Mouse (Mus musculus) liver, embryonic 11.5 days (tissue): Measurements from ENCODE around the gene Etnppl. TPM values are rescaled to one million over a fixed set of nuclear protein-coding genes. Genes with fewer than 3 reads are reported as not detected.

Source experiments
- ATAC-seq: fragments of 200-750 bp; cut with Nextera tagmentation; replicated peaks from 2 replicates; pipeline ENCODE4 v1.8.0; 2017; ENCODE audit warnings: moderate number of reproducible peaks, mild to moderate bottlenecking, moderate TSS enrichment, moderate library complexity; ENCODE audit not compliant: low FRiP score
- DNase-seq: peaks from one replicate; pipeline ENCODE4 v3.0.0-alpha.2; 2017; ENCODE audit warnings: low spot score
- H3K27ac ChIP-seq: fragments of 300-500 bp; sonication (generic); 2 replicates; pipeline ENCODE4 v1.5.1; 2014; ENCODE audit warnings: mild to moderate bottlenecking, low read depth, low read length, control low read depth
- H3K27me3 ChIP-seq: fragments of 300-500 bp; sonication (generic); replicated peaks from 2 replicates; pipeline ENCODE4 v1.6.1; 2014; ENCODE audit warnings: low read length, mixed read lengths; ENCODE audit not compliant: control insufficient read depth, insufficient read depth
- H3K36me3 ChIP-seq: fragments of 300-500 bp; sonication (generic); 2 replicates; pipeline ENCODE4 v1.6.1; 2014; ENCODE audit warnings: mild to moderate bottlenecking, low read length, moderate library complexity, mixed read lengths; ENCODE audit not compliant: control insufficient read depth, insufficient read depth
- H3K4me1 ChIP-seq: fragments of 300-500 bp; sonication (generic); replicated peaks from 2 replicates; pipeline ENCODE4 v1.6.1; 2014; ENCODE audit warnings: low read length, mixed read lengths; ENCODE audit not compliant: control insufficient read depth, insufficient read depth
- H3K4me2 ChIP-seq: fragments of 300-500 bp; sonication (generic); 2 replicates; pipeline ENCODE4 v1.6.1; 2014; ENCODE audit warnings: mild to moderate bottlenecking, control low read depth, moderate library complexity
- H3K4me3 ChIP-seq: fragments of 300-500 bp; sonication (generic); 2 replicates; pipeline ENCODE4 v1.5.1; 2014; ENCODE audit warnings: low read depth, low read length, control low read depth
- H3K9ac ChIP-seq: fragments of 300-500 bp; sonication (generic); 2 replicates; pipeline ENCODE4 v1.6.1; 2014; ENCODE audit warnings: low read depth, low read length, control low read depth
- H3K9me3 ChIP-seq: fragments of 300-500 bp; sonication (generic); 2 replicates; pipeline ENCODE4 v1.6.1; 2016; ENCODE audit warnings: low read length, inconsistent platforms, mixed read lengths; ENCODE audit not compliant: control insufficient read depth
- WGBS: fragments of 180-500 bp; shearing (Covaris S2); extraction: QIAGEN DNeasy Blood & Tissue Kit; methylation state at CpG from one replicate; pipeline ENCODE4 v1.1.7; 2014; 5-methylcytosine and 5-hydroxymethylcytosine counted together
- polyA plus RNA-seq: library from polyadenylated mRNA; unstranded; fragments of >200 nt; fragmentation: Nextera tagmentation; extraction: Ambion mirVana; gene quantifications from 2 replicates; pipeline ENCODE4 v1.2.1, GENCODE M21; 2014

The Etnppl gene
- polyA plus RNA-seq = not detected in 2 replicates

DNA sequence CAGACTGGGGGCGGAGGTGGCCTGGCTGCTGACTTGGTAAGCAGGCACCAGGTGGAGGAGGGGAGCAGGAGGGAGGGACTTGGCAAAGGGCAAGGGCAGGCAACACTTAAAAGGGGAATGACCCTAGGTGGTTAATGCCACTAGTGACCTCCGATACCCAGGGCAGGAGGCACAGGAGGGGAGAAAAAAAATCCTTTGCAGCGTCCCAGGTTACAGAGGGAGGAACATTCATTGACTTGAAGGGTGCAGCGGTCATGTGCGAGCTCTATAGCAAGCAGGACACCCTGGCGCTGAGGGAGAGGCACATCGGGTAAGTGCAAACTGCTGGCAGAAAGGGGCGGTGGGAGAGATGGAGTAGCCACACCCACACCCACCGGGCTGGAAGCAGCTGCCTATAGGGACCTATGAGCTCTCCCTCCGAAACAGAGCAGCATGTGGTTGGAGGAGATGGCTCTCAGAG lies at the start of gene Etnppl:
TSS of gene Etnppl (plus strand) at position 10 of the 460 bp plus-strand sequence.
- Histone ChIP-seq H3K9ac (no peak within 1 kb of the TSS), H3K4me3 (no peak within 1 kb of the TSS)
- ATAC-seq = no peak

DNA sequence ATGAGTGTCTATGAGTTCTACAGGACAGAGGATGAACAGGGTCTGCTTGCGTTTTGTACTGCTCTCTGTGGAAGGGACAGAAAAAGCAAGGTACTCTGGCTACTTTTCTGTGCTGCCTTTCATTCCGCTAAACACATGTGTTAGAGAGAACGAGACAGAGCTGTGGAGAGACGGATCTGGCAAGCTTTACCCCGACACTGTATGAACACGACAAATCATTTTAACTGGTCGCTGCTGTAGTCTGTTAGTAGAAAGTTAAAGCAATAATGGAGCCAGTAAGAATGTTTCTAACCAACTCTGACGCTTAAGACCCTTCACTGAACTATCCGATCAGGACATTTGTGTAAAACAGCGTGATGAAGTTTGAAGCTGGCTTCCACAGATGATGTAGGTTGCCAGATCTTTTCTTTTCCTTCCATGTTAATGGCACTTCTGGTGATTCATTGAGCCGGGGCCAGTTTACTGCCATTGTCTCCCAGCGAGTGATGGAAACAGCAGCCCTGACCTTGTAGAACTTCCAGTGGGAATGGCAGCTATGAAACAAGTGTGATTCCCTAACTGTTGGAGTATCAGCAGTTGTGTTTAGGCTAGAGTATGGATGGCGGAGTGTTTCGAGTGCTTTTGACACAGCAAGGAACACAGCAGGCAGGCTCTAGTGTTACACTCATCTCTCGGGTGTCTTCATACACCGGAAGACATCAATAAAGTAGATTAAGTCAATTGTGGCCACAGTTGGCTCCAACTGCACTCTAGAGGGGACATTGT lies 48.7 kb upstream of the Etnppl start:
- Histone ChIP-seq H3K4me3 (no peak overlapping the region), H3K9me3 (no peaks in the 10 kb centered on the region), H3K4me2 (no peak overlapping the region), H3K36me3 (no peaks in the 10 kb centered on the region), H3K27me3 (no peaks in the 10 kb centered on the region), H3K27ac (no peak overlapping the region), H3K4me1 (no peaks in the 10 kb centered on the region), H3K9ac (no peak overlapping the region)
- no peak for ATAC-seq
- DNase-seq = no peak
- 81% methylated on average over 16 of the region's 16 CpGs for WGBS

More for the DNA sequence above, at the start of gene Etnppl:
- WGBS = 8% methylated on average over 10 of the region's 10 CpGs
- no peaks in the 10 kb centered on the region for H3K9me3 ChIP-seq
- no peaks in the 10 kb centered on the region for H3K27me3 ChIP-seq
- no peak within 1 kb of the TSS for H3K27ac ChIP-seq
- no peak for DNase-seq
- no peaks in the 10 kb centered on the region for H3K36me3 ChIP-seq
- peak within 1 kb of the TSS; percentile 36 for H3K4me2 ChIP-seq
- H3K4me1 ChIP-seq = no peaks in the 10 kb centered on the region

DNA sequence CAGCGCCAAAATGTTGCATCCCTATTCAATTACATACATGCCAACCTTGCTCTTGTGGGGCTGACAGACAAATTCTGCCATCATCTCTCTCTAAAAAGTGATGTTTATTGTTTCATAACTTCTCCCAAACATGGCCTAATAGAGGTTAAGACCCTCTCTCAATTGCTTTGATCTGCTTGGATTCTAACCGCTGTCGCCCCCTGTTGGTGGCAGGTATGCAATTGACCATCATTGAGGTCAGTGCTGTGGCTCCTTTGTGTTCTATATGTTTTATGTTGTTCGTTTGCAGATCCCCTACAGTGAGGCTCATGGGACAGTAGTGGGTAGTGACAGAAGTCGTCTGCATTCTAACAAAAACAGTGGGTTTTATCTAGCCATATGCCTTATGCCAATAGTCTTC lies 44.0 kb upstream of the Etnppl start:
- ATAC-seq (no peak), DNase-seq (no peak)
- Histone ChIP-seq H3K9me3 (no peaks in the 10 kb centered on the region; the same call in 1 of the 2 replicates), H3K27me3 (no peaks in the 10 kb centered on the region), H3K36me3 (no peaks in the 10 kb centered on the region), H3K9ac (no peak overlapping the region), H3K4me3 (no peak overlapping the region), H3K27ac (no peak overlapping the region), H3K4me1 (no peaks in the 10 kb centered on the region), H3K4me2 (no peak overlapping the region)
- WGBS = 67% methylated on average over 5 of the region's 5 CpGs

- H3K9ac ChIP-seq = no peak overlapping the region
- H3K27me3 ChIP-seq = no peaks in the 10 kb centered on the region
- no peaks in the 10 kb centered on the region; the same call in 1 of the 2 replicates for H3K9me3 ChIP-seq
- DNase-seq = no peak
- no peak overlapping the region for H3K4me3 ChIP-seq
- 21% methylated on average over 5 of the region's 5 CpGs for WGBS
- H3K27ac ChIP-seq = no peak overlapping the region
- H3K4me1 ChIP-seq = no peaks in the 10 kb centered on the region
- H3K36me3 ChIP-seq = no peaks in the 10 kb centered on the region
- ATAC-seq = no peak
- no peak overlapping the region for H3K4me2 ChIP-seq
Observed at GRCm38 (mm10) chr3:130574652-130575051, 42.6 kb upstream of the Etnppl start.

DNA sequence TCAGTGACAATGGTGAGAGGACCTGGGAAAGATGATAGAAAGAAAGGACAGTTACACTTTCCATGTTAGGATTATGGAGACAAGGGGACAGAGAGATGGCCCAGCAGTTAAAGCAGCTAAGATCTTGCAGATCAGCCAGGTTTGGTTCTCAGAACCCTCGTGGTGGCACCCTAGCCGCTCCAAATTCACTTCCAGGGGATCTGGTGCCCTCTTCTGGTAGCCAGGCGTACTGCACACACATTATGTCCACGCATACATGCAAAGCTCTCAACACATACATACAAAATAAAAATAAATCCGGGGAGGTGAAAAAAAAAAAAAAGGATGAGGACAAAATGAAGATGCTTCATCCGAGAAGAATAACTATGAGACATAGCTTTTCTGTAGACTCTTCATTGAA lies 40.6 kb upstream of the Etnppl start:
- no peaks in the 10 kb centered on the region for H3K36me3 ChIP-seq
- H3K27ac ChIP-seq = no peak overlapping the region
- H3K4me1 ChIP-seq = no peaks in the 10 kb centered on the region
- 60% methylated on average over 6 of the region's 6 CpGs for WGBS
- DNase-seq = no peak
- ATAC-seq = no peak
- no peak overlapping the region for H3K4me3 ChIP-seq
- no peaks in the 10 kb centered on the region; the same call in 1 of the 2 replicates for H3K9me3 ChIP-seq
- no peaks in the 10 kb centered on the region for H3K27me3 ChIP-seq
- H3K9ac ChIP-seq = no peak overlapping the region
- no peak overlapping the region for H3K4me2 ChIP-seq

GRCm38 (mm10) chr3:130579501-130579900 lies 37.7 kb upstream of the Etnppl start:
- Histone ChIP-seq H3K4me1 (no peaks in the 10 kb centered on the region), H3K36me3 (no peaks in the 10 kb centered on the region), H3K27ac (no peak overlapping the region), H3K4me3 (no peak overlapping the region), H3K9me3 (no peaks in the 10 kb centered on the region; the same call in 1 of the 2 replicates), H3K9ac (no peak overlapping the region), H3K4me2 (no peak overlapping the region), H3K27me3 (no peaks in the 10 kb centered on the region)
- 76% methylated on average over 17 of the region's 17 CpGs for WGBS
- no peak for ATAC-seq
- no peak for DNase-seq

- Histone ChIP-seq H3K4me2 (no peak overlapping the region), H3K27ac (no peak overlapping the region), H3K4me3 (no peak overlapping the region), H3K9me3 (no peaks in the 10 kb centered on the region; the same call in 1 of the 2 replicates), H3K27me3 (no peaks in the 10 kb centered on the region), H3K4me1 (no peaks in the 10 kb centered on the region), H3K9ac (no peak overlapping the region), H3K36me3 (no peaks in the 10 kb centered on the region)
- ATAC-seq (no peak), DNase-seq (no peak)
- WGBS = 82% methylated on average over 2 of the region's 2 CpGs
Observed at GRCm38 (mm10) chr3:130581577-130581976, 35.7 kb upstream of the Etnppl start.

- H3K9ac ChIP-seq = no peak overlapping the region
- 84% methylated on average over 13 of the region's 13 CpGs for WGBS
- ATAC-seq = no peak
- no peak overlapping the region for H3K4me3 ChIP-seq
- no peaks in the 10 kb centered on the region for H3K4me1 ChIP-seq
- H3K9me3 ChIP-seq = no peaks in the 10 kb centered on the region
- no peak overlapping the region for H3K4me2 ChIP-seq
- DNase-seq = no peak
- no peaks in the 10 kb centered on the region for H3K36me3 ChIP-seq
- no peaks in the 10 kb centered on the region for H3K27me3 ChIP-seq
- H3K27ac ChIP-seq = no peak overlapping the region
Observed at GRCm38 (mm10) chr3:130582903-130583664, 34.2 kb upstream of the Etnppl start.
